Comparison of ENCODE assay signal across 9 mouse cellular contexts in the genomic region with DNA sequence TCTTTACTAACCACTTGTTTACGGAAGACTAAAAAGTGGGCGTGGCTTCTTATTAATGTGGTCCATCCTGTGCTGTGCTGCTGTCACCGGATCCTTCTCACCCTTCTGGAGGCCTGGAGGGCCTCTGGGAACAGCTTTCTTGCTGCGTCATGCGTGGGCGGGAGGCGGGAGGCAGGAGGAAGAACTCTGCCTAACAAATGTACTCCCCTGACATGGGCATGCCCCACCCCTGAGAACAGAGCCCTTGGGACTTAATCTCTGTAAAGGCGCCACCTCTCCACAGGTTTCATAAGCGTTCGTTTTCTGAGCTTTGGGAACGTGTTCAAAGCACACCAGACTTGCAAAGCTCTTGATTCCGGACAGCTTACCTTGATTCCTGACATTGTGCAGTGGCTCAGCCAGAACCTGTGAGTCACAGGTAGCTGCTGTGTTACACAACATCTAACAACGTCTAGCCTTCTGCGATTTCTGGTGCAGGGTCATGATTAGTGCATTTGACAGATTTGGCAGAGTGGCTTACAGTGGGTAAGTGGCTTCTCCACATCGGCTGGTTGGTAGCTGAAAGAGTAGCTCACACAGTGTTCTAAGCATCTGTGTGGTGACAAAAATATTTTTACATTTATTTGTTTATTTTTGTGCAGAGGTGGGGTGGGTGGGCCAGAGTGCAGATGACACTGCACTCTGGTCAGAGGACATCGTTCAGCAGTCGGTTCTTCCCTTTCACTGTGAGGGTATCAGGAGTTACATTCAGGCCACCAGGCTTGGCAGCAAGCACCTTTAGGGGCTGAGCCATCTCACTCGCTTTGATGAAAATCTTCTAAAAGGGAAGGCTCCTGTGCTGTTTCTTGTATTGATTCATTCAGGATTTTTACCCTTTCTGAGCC. TPM values are rescaled to one million over a fixed set of nuclear protein-coding genes. Genes with fewer than 3 reads are reported as not detected.
A peak's percentile ranks its signal among the peaks of the same experiment; 100 is the strongest.
DNase-seq lines count a peak whose midpoint lies in the region; ATAC-seq and TF ChIP-seq lines count a peak whose summit lies in the region.
"Had no signal": no experiment of that assay in that cellular context is flagged by ENCODE, and none has a peak within 500 bp of the region (broad histone marks: within the 10 kb centered on the region; RNA-seq: fewer than 3 reads in every experiment).

No protein-coding gene starts in this region.

- TF ChIP-seq POLR2A in myocyte (IDR thresholded peaks at IDR 0.05; ENCODE audit: insufficient read length, low read depth): no peak

- no peak overlapping the region for H3K27ac ChIP-seq in intestine, embryonic 15.5 days
- no peak overlapping the region for H3K27ac ChIP-seq in intestine, embryonic 16.5 days (ENCODE audit: low read length)
- no peak overlapping the region for H3K27ac ChIP-seq in midbrain, embryonic 16.5 days (ENCODE audit: low read length)
- H3K27ac ChIP-seq: macrophage had no signal

- peak; percentile 43; the same call in 1 of the 2 replicates for ATAC-seq in intestine, embryonic 15.5 days
- no peak for ATAC-seq in intestine, embryonic 16.5 days
- ATAC-seq in erythroblast, adult 5-6 weeks (replicated peaks; ENCODE audit: low FRiP score, poor library complexity, severe bottlenecking): no peak
- no peak for ATAC-seq in erythroid progenitor cell, adult 5-6 weeks (replicated peaks; ENCODE audit: low FRiP score, poor library complexity, severe bottlenecking)
- ATAC-seq in midbrain, embryonic 16.5 days: no peak

- H3K9ac ChIP-seq in intestine, embryonic 15.5 days: no peak overlapping the region
- no peak overlapping the region for H3K9ac ChIP-seq in intestine, embryonic 16.5 days (ENCODE audit: low read depth, low read length)
- no peak overlapping the region for H3K9ac ChIP-seq in midbrain, embryonic 16.5 days (ENCODE audit: low read depth, low read length)

- H3K4me3 ChIP-seq in intestine, embryonic 15.5 days (replicated peaks): no peak overlapping the region
- no peak overlapping the region for H3K4me3 ChIP-seq in intestine, embryonic 16.5 days (ENCODE audit: low read length)
- no peak overlapping the region for H3K4me3 ChIP-seq in myocyte
- no peak overlapping the region for H3K4me3 ChIP-seq in midbrain, embryonic 16.5 days (ENCODE audit: low read depth, low read length)

- H3ac ChIP-seq in myocyte (ENCODE audit: control insufficient read depth, insufficient read length): no peak overlapping the region

- 53% methylated on average over 18 of the region's 18 CpGs for WGBS in intestine, embryonic 15.5 days
- WGBS in intestine, embryonic 16.5 days: 51% methylated on average over 18 of the region's 18 CpGs
- 66% methylated on average over 18 of the region's 18 CpGs for WGBS in midbrain, embryonic 16.5 days

- H3K4me2 ChIP-seq in intestine, embryonic 15.5 days (replicated peaks): no peak overlapping the region
- H3K4me2 ChIP-seq in intestine, embryonic 16.5 days (ENCODE audit: low read depth, low read length): no peak overlapping the region
- peak overlapping the region; percentile 87 for H3K4me2 ChIP-seq in myocyte (ENCODE audit: low read depth)
- no peak overlapping the region for H3K4me2 ChIP-seq in midbrain, embryonic 16.5 days (ENCODE audit: low read length)

- no peaks in the 10 kb centered on the region for H3K27me3 ChIP-seq in intestine, embryonic 15.5 days (replicated peaks)
- H3K27me3 ChIP-seq in intestine, embryonic 16.5 days (replicated peaks; ENCODE audit: control insufficient read depth, insufficient read depth, low read length): no peaks in the 10 kb centered on the region
- H3K27me3 ChIP-seq in myocyte (ENCODE audit: control insufficient read depth, insufficient read depth, insufficient read length): no peaks in the 10 kb centered on the region
- H3K27me3 ChIP-seq in midbrain, embryonic 16.5 days (ENCODE audit: control insufficient read depth, insufficient read depth, low read depth, low read length): no peaks in the 10 kb centered on the region

- H3K4me1 ChIP-seq in intestine, embryonic 15.5 days (replicated peaks): peaks cover 2% of the 10 kb centered on the region; the same call in 1 of the 2 replicates
- H3K4me1 ChIP-seq in intestine, embryonic 16.5 days (ENCODE audit: control insufficient read depth, insufficient read depth, low read length): no peaks in the 10 kb centered on the region
- H3K4me1 ChIP-seq in midbrain, embryonic 16.5 days (ENCODE audit: control insufficient read depth, insufficient read depth, low read length): no peaks in the 10 kb centered on the region

- H3K9me3 ChIP-seq in intestine, embryonic 15.5 days: no peaks in the 10 kb centered on the region
- H3K9me3 ChIP-seq in intestine, embryonic 16.5 days (ENCODE audit: control insufficient read depth, low read length): no peaks in the 10 kb centered on the region
- H3K9me3 ChIP-seq in midbrain, embryonic 16.5 days (replicated peaks; ENCODE audit: control insufficient read depth, low read length, poor library complexity, severe bottlenecking): 0 out of 2 replicates have a peak, but pooled peaks cover 3% of the 10 kb centered on the region

- H3K79me2 ChIP-seq in myocyte (ENCODE audit: control insufficient read depth, insufficient read depth): no peaks in the 10 kb centered on the region

- no peaks in the 10 kb centered on the region for H3K36me3 ChIP-seq in intestine, embryonic 15.5 days
- H3K36me3 ChIP-seq in intestine, embryonic 16.5 days (ENCODE audit: control insufficient read depth, insufficient read depth, low read length): no peaks in the 10 kb centered on the region
- no peaks in the 10 kb centered on the region for H3K36me3 ChIP-seq in myocyte (ENCODE audit: control insufficient read depth, insufficient read depth)
- no peaks in the 10 kb centered on the region for H3K36me3 ChIP-seq in midbrain, embryonic 16.5 days (ENCODE audit: control insufficient read depth, insufficient read depth, low read length)

- DNase-seq in adrenal gland, postnatal 14 days: peak; percentile 77
- peak; percentile 10 for DNase-seq in kidney, adult 9 months

TF ChIP-seq in myocyte, 11 proteins besides CTCF, POLR2A, EP300 and RAD21:
- TF ChIP-seq TCF12 (IDR thresholded peaks at IDR 0.05; ENCODE audit: insufficient read depth, poor library complexity, severe bottlenecking) (no peak), USF1 (IDR thresholded peaks at IDR 0.05; ENCODE audit: low read depth) (no peak), MYOD1 (IDR thresholded peaks at IDR 0.05; ENCODE audit: control insufficient read depth in 1 of 3, insufficient read length in 2 of 3, low read depth in 2 of 3) (no peak), CEBPB (IDR thresholded peaks at IDR 0.05; ENCODE audit: insufficient read depth, poor library complexity, severe bottlenecking) (no peak), MYOG (IDR thresholded peaks at IDR 0.05; ENCODE audit: control insufficient read depth in 1 of 3, insufficient read depth in 1 of 3, insufficient read length in 2 of 3, low read depth in 2 of 3) (no peak), E2F4 (IDR thresholded peaks at IDR 0.05; ENCODE audit: insufficient read depth) (no peak), POLR2AphosphoS2 (IDR thresholded peaks at IDR 0.05; ENCODE audit: insufficient read length, low read depth) (no peak), MAX (IDR thresholded peaks at IDR 0.05; ENCODE audit: low read depth) (no peak), SRF (IDR thresholded peaks at IDR 0.05; ENCODE audit: control insufficient read depth, insufficient read length, low read depth) (no peak), TCF3 (IDR thresholded peaks at IDR 0.05; ENCODE audit: insufficient read length, low read depth) (no peak), REST (IDR thresholded peaks at IDR 0.05; ENCODE audit: insufficient read depth, insufficient read length) (no peak)

RNA-seq across cellular contexts. Expression of a gene that starts 2.1 kb away (rescaled TPM):
- polyA plus RNA-seq in intestine, embryonic 15.5 days (2015; fragmentation: Nextera tagmentation; extraction: Ambion mirVana): 0.13 TPM in 1 of 2 replicates, not detected in the other
- polyA plus RNA-seq in intestine, embryonic 16.5 days (2015; fragmentation: Nextera tagmentation; extraction: Ambion mirVana): 0.49 TPM in 1 of 2 replicates, not detected in the other
- 30.2 and 120 TPM in 2 replicates for total RNA-seq in adrenal gland, postnatal 14 days (2021)
- 1.7 TPM for polyA plus RNA-seq in myocyte (2012; fragmentation: generic; extraction: Trizol)
- not detected in 2 replicates for total RNA-seq in erythroblast, adult 5-6 weeks (2015; ENCODE audit: low replicate concordance)
- not detected in 2 replicates for total RNA-seq in erythroblast, adult 5-6 weeks (2017; ENCODE audit: low replicate concordance)
- total RNA-seq in erythroid progenitor cell, adult 5-6 weeks (2015; ENCODE audit: low replicate concordance): not detected in 2 replicates
- not detected in 2 replicates for total RNA-seq in erythroid progenitor cell, adult 5-6 weeks (2017; ENCODE audit: low replicate concordance)
- polyA plus RNA-seq in midbrain, embryonic 16.5 days (2015; fragmentation: Nextera tagmentation; extraction: Ambion mirVana): not detected in 2 replicates
- polyA plus RNA-seq: macrophage had no signal

RNA-seq across cellular contexts. Expression of a gene that starts 29.1 kb away (rescaled TPM):
- 19.7 and 39.1 TPM in 2 replicates for polyA plus RNA-seq in intestine, embryonic 15.5 days (2015; fragmentation: Nextera tagmentation; extraction: Ambion mirVana)
- polyA plus RNA-seq in intestine, embryonic 16.5 days (2015; fragmentation: Nextera tagmentation; extraction: Ambion mirVana): 24.4 and 59.9 TPM in 2 replicates
- 223 and 3,596 TPM in 2 replicates for total RNA-seq in adrenal gland, postnatal 14 days (2021)
- not detected for polyA plus RNA-seq in myocyte (2012; fragmentation: generic; extraction: Trizol)
- not detected in 2 replicates for total RNA-seq in erythroblast, adult 5-6 weeks (2015; ENCODE audit: low replicate concordance)
- total RNA-seq in erythroblast, adult 5-6 weeks (2017; ENCODE audit: low replicate concordance): not detected in 2 replicates
- total RNA-seq in erythroid progenitor cell, adult 5-6 weeks (2015; ENCODE audit: low replicate concordance): not detected in 2 replicates
- total RNA-seq in erythroid progenitor cell, adult 5-6 weeks (2017; ENCODE audit: low replicate concordance): not detected in 2 replicates
- polyA plus RNA-seq in midbrain, embryonic 16.5 days (2015; fragmentation: Nextera tagmentation; extraction: Ambion mirVana): not detected in 2 replicates
- polyA plus RNA-seq: macrophage had no signal

RNA-seq across cellular contexts. Expression of a gene that starts 30.7 kb away (rescaled TPM):
- polyA plus RNA-seq in intestine, embryonic 15.5 days (2015; fragmentation: Nextera tagmentation; extraction: Ambion mirVana): not detected in 2 replicates
- 0.07 TPM in 1 of 2 replicates, not detected in the other for polyA plus RNA-seq in intestine, embryonic 16.5 days (2015; fragmentation: Nextera tagmentation; extraction: Ambion mirVana)
- total RNA-seq in adrenal gland, postnatal 14 days (2021): 10.0 and 153 TPM in 2 replicates
- not detected for polyA plus RNA-seq in myocyte (2012; fragmentation: generic; extraction: Trizol)
- total RNA-seq in erythroblast, adult 5-6 weeks (2015; ENCODE audit: low replicate concordance): not detected in 2 replicates
- not detected in 2 replicates for total RNA-seq in erythroblast, adult 5-6 weeks (2017; ENCODE audit: low replicate concordance)
- total RNA-seq in erythroid progenitor cell, adult 5-6 weeks (2015; ENCODE audit: low replicate concordance): not detected in 2 replicates
- not detected in 2 replicates for total RNA-seq in erythroid progenitor cell, adult 5-6 weeks (2017; ENCODE audit: low replicate concordance)
- polyA plus RNA-seq in midbrain, embryonic 16.5 days (2015; fragmentation: Nextera tagmentation; extraction: Ambion mirVana): 0.24 TPM in 2 replicates
- polyA plus RNA-seq: macrophage had no signal

Comparison
In these comparisons a context has a peak if more than half of its experiments do, and no peak if none do; other contexts are left out.
1. RNA of a gene that starts 29.1 kb away (polyA plus RNA-seq): 24.4 to 59.9 TPM in intestine, embryonic 16.5 days and 19.7 to 39.1 TPM in intestine, embryonic 15.5 days; not detected in midbrain, embryonic 16.5 days and not detected in myocyte (single experiment); every median in the first group is over 10 times any median in the second.